In the genomic region with DNA sequence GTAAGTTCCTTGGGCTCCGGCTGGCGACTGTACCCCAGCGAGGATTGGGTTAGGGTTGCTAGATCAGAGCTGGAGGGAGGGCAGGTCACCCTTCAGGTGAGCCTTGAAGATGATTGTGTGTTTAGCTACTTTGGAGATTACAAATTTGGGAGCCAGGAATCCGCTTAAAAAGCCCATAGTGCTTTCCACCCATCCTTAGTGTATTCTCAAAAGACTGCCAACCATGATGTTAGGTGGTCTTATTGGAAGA, we compare ENCODE assay signal across 7 mouse cellular contexts. TPM values are rescaled to one million over a fixed set of nuclear protein-coding genes. Genes with fewer than 3 reads are reported as not detected.
DNase-seq lines count a peak whose midpoint lies in the region; ATAC-seq lines count a peak whose summit lies in the region.

No protein-coding gene starts in this region.

- no peak for ATAC-seq in lung, embryonic 16.5 days (ENCODE audit: low read depth)
- no peak for ATAC-seq in limb, embryonic 12.5 days (ENCODE audit: insufficient number of reproducible peaks, insufficient read depth, low FRiP score, low TSS enrichment, low read depth)
- no peak for ATAC-seq in stomach, embryonic 14.5 days (ENCODE audit: insufficient number of reproducible peaks, insufficient read depth, low FRiP score, low read depth)
- ATAC-seq in cerebellum, adult (ENCODE audit: insufficient number of reproducible peaks, low FRiP score, low TSS enrichment): no peak

- H3K27me3 ChIP-seq in lung, embryonic 16.5 days (ENCODE audit: control insufficient read depth, insufficient read depth, low read depth, low read length): no peaks in the 10 kb centered on the region
- H3K27me3 ChIP-seq in erythroblast, embryonic 14.5 days (ENCODE audit: control insufficient read depth): no peaks in the 10 kb centered on the region
- no peaks in the 10 kb centered on the region for H3K27me3 ChIP-seq in limb, embryonic 12.5 days
- no peaks in the 10 kb centered on the region for H3K27me3 ChIP-seq in stomach, embryonic 14.5 days (ENCODE audit: control insufficient read depth, insufficient read depth, low read length)

- H3K9ac ChIP-seq in lung, embryonic 16.5 days (ENCODE audit: low read length): peak overlapping the region; percentile 88
- H3K9ac ChIP-seq in limb, embryonic 12.5 days (replicated peaks): peak overlapping the region; percentile 97
- peak overlapping the region; percentile 99 for H3K9ac ChIP-seq in stomach, embryonic 14.5 days (replicated peaks; ENCODE audit: low read depth, low read length)

- peak overlapping the region; percentile 64 for H3K4me3 ChIP-seq in lung, embryonic 16.5 days (ENCODE audit: low read length)
- peak overlapping the region; percentile 87 for H3K4me3 ChIP-seq in erythroblast, embryonic 14.5 days (replicated peaks)
- H3K4me3 ChIP-seq in limb, embryonic 12.5 days (replicated peaks): peak overlapping the region; percentile 89
- H3K4me3 ChIP-seq in stomach, embryonic 14.5 days (ENCODE audit: low read depth, low read length): peak overlapping the region; percentile 78

- peak overlapping the region; percentile 93 for H3K27ac ChIP-seq in lung, embryonic 16.5 days (ENCODE audit: low read length)
- H3K27ac ChIP-seq in limb, embryonic 12.5 days: peak overlapping the region; percentile 96
- H3K27ac ChIP-seq in stomach, embryonic 14.5 days (ENCODE audit: low read length): peak overlapping the region; percentile 82

- peaks cover 18% of the 10 kb centered on the region for H3K36me3 ChIP-seq in lung, embryonic 16.5 days (ENCODE audit: control insufficient read depth, insufficient read depth, low read length)
- peaks cover 42% of the 10 kb centered on the region for H3K36me3 ChIP-seq in erythroblast, embryonic 14.5 days (ENCODE audit: control insufficient read depth)
- peaks cover 44% of the 10 kb centered on the region for H3K36me3 ChIP-seq in limb, embryonic 12.5 days
- H3K36me3 ChIP-seq in stomach, embryonic 14.5 days (ENCODE audit: control insufficient read depth, insufficient read depth, low read length): peaks cover 21% of the 10 kb centered on the region

- H3K9me3 ChIP-seq in lung, embryonic 16.5 days (ENCODE audit: control insufficient read depth, low read length): no peaks in the 10 kb centered on the region
- H3K9me3 ChIP-seq in erythroblast, embryonic 14.5 days (ENCODE audit: control insufficient read depth, low read length): no peaks in the 10 kb centered on the region
- H3K9me3 ChIP-seq in limb, embryonic 12.5 days: no peaks in the 10 kb centered on the region
- no peaks in the 10 kb centered on the region for H3K9me3 ChIP-seq in stomach, embryonic 14.5 days (ENCODE audit: control insufficient read depth, low read depth, low read length)

- no peak for DNase-seq in lung, postnatal 36 days
- DNase-seq in frontal cortex, postnatal 10 days (ENCODE audit: low spot score in 2 of 2): no peak

- H3K4me1 ChIP-seq in lung, embryonic 16.5 days (replicated peaks; ENCODE audit: control insufficient read depth, insufficient read depth, low read length): peaks cover 4% of the 10 kb centered on the region
- H3K4me1 ChIP-seq in erythroblast, embryonic 14.5 days (ENCODE audit: control insufficient read depth): peaks cover 21% of the 10 kb centered on the region
- H3K4me1 ChIP-seq in limb, embryonic 12.5 days (replicated peaks): peaks cover 12% of the 10 kb centered on the region
- peaks cover 8% of the 10 kb centered on the region for H3K4me1 ChIP-seq in stomach, embryonic 14.5 days (ENCODE audit: control insufficient read depth, insufficient read depth, low read length)

- H3K4me2 ChIP-seq in lung, embryonic 16.5 days (ENCODE audit: low read depth, low read length): peak overlapping the region; percentile 70
- H3K4me2 ChIP-seq in limb, embryonic 12.5 days: peak overlapping the region; percentile 84
- H3K4me2 ChIP-seq in stomach, embryonic 14.5 days (replicated peaks; ENCODE audit: low read depth, low read length): peak overlapping the region; percentile 84

- 3% methylated on average over 4 of the region's 4 CpGs for WGBS in lung, embryonic 16.5 days
- 2% methylated on average over 4 of the region's 4 CpGs for WGBS in limb, embryonic 12.5 days
- 0% methylated on average over 4 of the region's 4 CpGs for WGBS in stomach, embryonic 14.5 days

RNA-seq across cellular contexts. Expression of gene Rpl29, which starts 0.7 kb away (rescaled TPM):
- 951 and 977 TPM in 2 replicates for polyA plus RNA-seq in lung, embryonic 16.5 days (2015; fragmentation: Nextera tagmentation; extraction: Ambion mirVana)
- polyA plus RNA-seq in erythroblast, embryonic 14.5 days (2012): 2.4 and 3.8 TPM in 2 replicates
- polyA plus RNA-seq in limb, embryonic 12.5 days (2016; fragmentation: Nextera tagmentation; extraction: Ambion mirVana): 938 and 976 TPM in 2 replicates
- 1,139 and 1,256 TPM in 2 replicates for polyA plus RNA-seq in stomach, embryonic 14.5 days (2014; fragmentation: Nextera tagmentation; extraction: Ambion mirVana)

RNA-seq across cellular contexts. Expression of gene Acy1, which starts 8.2 kb away (rescaled TPM):
- polyA plus RNA-seq in lung, embryonic 16.5 days (2015; fragmentation: Nextera tagmentation; extraction: Ambion mirVana): 25.0 and 29.7 TPM in 2 replicates
- 0.42 and 0.50 TPM in 2 replicates for polyA plus RNA-seq in erythroblast, embryonic 14.5 days (2012)
- 45.0 and 51.1 TPM in 2 replicates for polyA plus RNA-seq in limb, embryonic 12.5 days (2016; fragmentation: Nextera tagmentation; extraction: Ambion mirVana)
- polyA plus RNA-seq in stomach, embryonic 14.5 days (2014; fragmentation: Nextera tagmentation; extraction: Ambion mirVana): 41.2 and 43.1 TPM in 2 replicates

RNA-seq across cellular contexts. Expression of gene Abhd14b, which starts 17.3 kb away (rescaled TPM):
- polyA plus RNA-seq in lung, embryonic 16.5 days (2015; fragmentation: Nextera tagmentation; extraction: Ambion mirVana): 18.0 and 21.8 TPM in 2 replicates
- polyA plus RNA-seq in erythroblast, embryonic 14.5 days (2012): 0.07 TPM in 1 of 2 replicates, not detected in the other
- 10.6 and 16.1 TPM in 2 replicates for polyA plus RNA-seq in limb, embryonic 12.5 days (2016; fragmentation: Nextera tagmentation; extraction: Ambion mirVana)
- polyA plus RNA-seq in stomach, embryonic 14.5 days (2014; fragmentation: Nextera tagmentation; extraction: Ambion mirVana): 26.3 and 32.6 TPM in 2 replicates

RNA-seq across cellular contexts. Expression of gene Abhd14a, which starts 17.5 kb away (rescaled TPM):
- 52.8 and 56.0 TPM in 2 replicates for polyA plus RNA-seq in lung, embryonic 16.5 days (2015; fragmentation: Nextera tagmentation; extraction: Ambion mirVana)
- 0.42 and 0.64 TPM in 2 replicates for polyA plus RNA-seq in erythroblast, embryonic 14.5 days (2012)
- polyA plus RNA-seq in limb, embryonic 12.5 days (2016; fragmentation: Nextera tagmentation; extraction: Ambion mirVana): 56.0 and 57.8 TPM in 2 replicates
- polyA plus RNA-seq in stomach, embryonic 14.5 days (2014; fragmentation: Nextera tagmentation; extraction: Ambion mirVana): 52.3 and 57.1 TPM in 2 replicates

RNA-seq across cellular contexts. Expression of gene Pcbp4, which starts 23.2 kb away (rescaled TPM):
- polyA plus RNA-seq in lung, embryonic 16.5 days (2015; fragmentation: Nextera tagmentation; extraction: Ambion mirVana): 58.6 and 60.7 TPM in 2 replicates
- 0.21 and 0.90 TPM in 2 replicates for polyA plus RNA-seq in erythroblast, embryonic 14.5 days (2012)
- polyA plus RNA-seq in limb, embryonic 12.5 days (2016; fragmentation: Nextera tagmentation; extraction: Ambion mirVana): 172 and 176 TPM in 2 replicates
- 60.9 and 61.2 TPM in 2 replicates for polyA plus RNA-seq in stomach, embryonic 14.5 days (2014; fragmentation: Nextera tagmentation; extraction: Ambion mirVana)

Comparison
In these comparisons a context has a peak if more than half of its experiments do, and no peak if none do; other contexts are left out.
1. RNA of gene Rpl29, which starts 0.7 kb away (polyA plus RNA-seq): 1,139 to 1,256 TPM in stomach, embryonic 14.5 days, 951 to 977 TPM in lung, embryonic 16.5 days and 938 to 976 TPM in limb, embryonic 12.5 days; 2.4 to 3.8 TPM in erythroblast, embryonic 14.5 days; every median in the first group is over 100 times any median in the second.
2. RNA of gene Acy1, which starts 8.2 kb away (polyA plus RNA-seq): 45.0 to 51.1 TPM in limb, embryonic 12.5 days, 41.2 to 43.1 TPM in stomach, embryonic 14.5 days and 25.0 to 29.7 TPM in lung, embryonic 16.5 days; 0.42 to 0.50 TPM in erythroblast, embryonic 14.5 days; every median in the first group is over 10 times any median in the second.
3. RNA of gene Abhd14b, which starts 17.3 kb away (polyA plus RNA-seq): 26.3 to 32.6 TPM in stomach, embryonic 14.5 days, 18.0 to 21.8 TPM in lung, embryonic 16.5 days and 10.6 to 16.1 TPM in limb, embryonic 12.5 days; 0.07 TPM in erythroblast, embryonic 14.5 days; every median in the first group is over 10 times any median in the second.
4. Peak in every context shown above with its lines, with median percentiles within 50 percentile points of each other: H3K27ac ChIP-seq, H3K4me2 ChIP-seq, H3K4me3 ChIP-seq and H3K9ac ChIP-seq.